Mouse (Mus musculus): ENCODE measurements around the gene Tmem115. TPM values are rescaled to one million over a fixed set of nuclear protein-coding genes. Genes with fewer than 3 reads are reported as not detected.

Tmem115 gene
- 10 to 100 TPM; 34.7 to 39.6 TPM for total RNA-seq (2021)

DNA sequence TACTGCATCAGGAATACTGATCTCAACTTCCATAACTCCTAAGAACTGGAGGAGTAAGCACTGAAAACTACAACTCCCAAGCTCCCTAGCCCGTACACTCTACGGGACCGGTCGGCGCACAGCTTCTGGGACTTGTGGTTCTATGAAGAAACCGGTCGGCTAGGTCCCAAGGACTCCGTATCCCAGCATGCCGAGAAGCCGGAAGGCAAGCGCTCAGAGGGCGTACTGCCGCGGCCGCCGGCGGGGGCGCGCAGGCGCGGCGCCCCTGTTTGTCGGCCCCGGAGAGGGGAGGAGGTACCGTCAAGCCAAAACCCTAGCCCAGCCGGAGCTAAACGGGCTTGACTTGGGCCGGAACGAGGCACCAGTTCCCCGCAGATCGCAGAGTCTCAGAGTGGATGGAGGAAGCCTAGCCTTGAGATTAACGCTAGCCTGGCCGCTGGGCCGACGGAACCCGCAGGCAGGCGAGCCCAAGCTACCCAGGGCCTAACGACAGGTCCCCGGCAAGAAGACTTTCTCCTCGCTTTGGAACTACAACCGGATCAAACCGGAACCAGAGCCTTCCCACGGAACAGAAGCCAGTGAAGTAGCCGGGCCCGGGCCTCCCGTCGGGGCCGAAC, at the start of gene Tmem115:
Tmem115 (plus strand) TSS at position 155 of the 617 bp plus-strand sequence.
- DNase-seq (ENCODE audit: low spot score in 2 of 2) = peak; percentile 93 to 94
- intact Hi-C loops (cut with DNase I) = no loop called here

- peak; percentile 30 to 32 for DNase-seq (ENCODE audit: low spot score in 2 of 2)
- intact Hi-C loops (cut with DNase I) = no loop called here
These were observed 49.4 kb upstream of the Tmem115 start for GRCm38 (mm10) chr9:107484302-107484701.

DNA sequence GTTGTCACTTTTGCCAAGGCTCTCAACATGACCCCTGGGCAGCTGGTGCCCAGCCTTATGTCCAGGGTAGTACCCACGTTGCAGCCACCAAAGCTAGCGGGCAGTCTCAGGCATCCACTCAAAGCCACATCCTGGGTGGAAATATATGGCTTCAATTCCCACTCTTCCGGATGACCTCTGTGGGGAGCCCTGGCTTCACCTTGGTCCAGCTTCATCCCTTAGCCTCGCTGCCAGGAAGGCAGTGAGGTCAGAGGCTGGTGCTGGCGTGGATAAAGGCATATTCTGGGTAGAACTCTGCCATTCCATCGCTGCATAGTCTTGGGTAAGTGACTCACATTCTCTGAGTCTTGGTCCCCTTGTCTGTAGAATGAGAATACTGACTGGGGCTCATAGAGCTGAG, 49.0 kb upstream of the Tmem115 start:
- intact Hi-C loops (cut with DNase I) = no loop called here
- DNase-seq (ENCODE audit: low spot score in 2 of 2) = no peak

GRCm38 (mm10) chr9:107486086-107486485, 47.7 kb upstream of the Tmem115 start:
- intact Hi-C loops (cut with DNase I) = no loop called here
- DNase-seq (ENCODE audit: low spot score in 2 of 2) = no peak

- DNase-seq (ENCODE audit: low spot score in 2 of 2) = no peak
- intact Hi-C loops (cut with DNase I) = no loop called here
These were observed 47.1 kb upstream of the Tmem115 start for GRCm38 (mm10) chr9:107486507-107487225.

- intact Hi-C loops (cut with DNase I) = no loop called here
- no peak for DNase-seq (ENCODE audit: low spot score in 2 of 2)
These were observed 43.6 kb upstream of the Tmem115 start for GRCm38 (mm10) chr9:107490146-107490545.

- DNase-seq (ENCODE audit: low spot score in 2 of 2) = no peak
- intact Hi-C loops (cut with DNase I) = no loop called here
These were observed 43.1 kb upstream of the Tmem115 start for GRCm38 (mm10) chr9:107490625-107491024.

DNA sequence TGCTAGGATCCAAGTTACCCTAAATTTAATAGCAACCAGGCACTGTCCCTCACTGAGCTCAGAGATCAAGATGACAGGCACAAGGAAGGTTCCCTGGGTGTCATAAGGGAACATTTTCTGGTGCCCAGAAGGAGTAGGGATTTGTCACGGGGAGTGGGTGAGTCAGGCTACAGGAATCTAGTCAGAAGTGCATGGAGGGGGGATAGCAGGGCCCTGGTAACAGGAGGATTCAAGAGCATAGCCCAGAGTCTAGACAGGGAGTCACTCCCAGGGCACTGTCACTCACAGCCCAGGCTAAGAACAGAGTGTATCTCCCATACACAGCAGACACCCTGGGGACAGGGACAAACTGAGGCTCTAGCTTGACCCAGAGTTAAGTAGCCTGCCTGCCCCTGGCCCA, 40.2 kb upstream of the Tmem115 start:
- no peak for DNase-seq (ENCODE audit: low spot score in 2 of 2)
- intact Hi-C loops (cut with DNase I) = no loop called here

- intact Hi-C loops (cut with DNase I) = no loop called here
- DNase-seq (ENCODE audit: low spot score in 2 of 2) = no peak
These were observed 39.5 kb upstream of the Tmem115 start for GRCm38 (mm10) chr9:107494238-107494637.

- intact Hi-C loops (cut with DNase I) = no loop called here
These were observed 37.4 kb upstream of the Tmem115 start for GRCm38 (mm10) chr9:107496359-107496758.

DNA sequence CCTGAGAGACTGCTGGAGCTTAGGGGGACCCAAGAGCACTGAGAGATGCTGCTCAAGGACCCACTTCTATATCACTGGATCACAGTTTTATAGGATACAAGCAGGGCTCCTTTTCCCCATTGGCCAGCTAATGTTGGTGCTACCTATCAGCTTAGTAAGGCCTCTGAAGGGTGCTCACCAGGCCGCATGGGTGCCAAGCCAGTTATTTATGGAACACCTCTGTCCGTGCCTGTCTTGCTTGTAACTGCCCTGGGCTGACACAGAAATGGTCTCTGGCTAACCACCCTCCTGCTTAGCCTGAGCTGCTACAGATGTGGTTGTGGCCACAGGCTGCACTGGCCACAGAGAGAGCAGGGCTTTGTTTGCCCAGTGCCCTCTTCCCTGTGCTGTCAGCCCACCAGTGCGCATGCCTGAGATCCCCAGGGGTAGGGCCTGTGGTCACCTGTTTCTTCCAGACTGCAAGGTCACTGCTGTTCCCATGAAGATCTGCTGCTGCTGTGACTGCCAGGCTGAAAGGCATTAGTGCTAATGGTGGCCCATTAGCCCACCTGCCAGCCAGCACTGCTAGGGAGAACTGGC, 32.9 kb upstream of the Tmem115 start:
- no peak for DNase-seq (ENCODE audit: low spot score in 2 of 2)
- intact Hi-C loops (cut with DNase I) = no loop called here

More at GRCm38 (mm10) chr9:107496359-107496758, 37.4 kb upstream of the Tmem115 start:
- DNase-seq (ENCODE audit: low spot score in 2 of 2) = no peak

- DNase-seq (ENCODE audit: low spot score in 2 of 2) = no peak
- intact Hi-C loops (cut with DNase I) = no loop called here
These were observed 31.5 kb upstream of the Tmem115 start for GRCm38 (mm10) chr9:107502131-107502846.

DNA sequence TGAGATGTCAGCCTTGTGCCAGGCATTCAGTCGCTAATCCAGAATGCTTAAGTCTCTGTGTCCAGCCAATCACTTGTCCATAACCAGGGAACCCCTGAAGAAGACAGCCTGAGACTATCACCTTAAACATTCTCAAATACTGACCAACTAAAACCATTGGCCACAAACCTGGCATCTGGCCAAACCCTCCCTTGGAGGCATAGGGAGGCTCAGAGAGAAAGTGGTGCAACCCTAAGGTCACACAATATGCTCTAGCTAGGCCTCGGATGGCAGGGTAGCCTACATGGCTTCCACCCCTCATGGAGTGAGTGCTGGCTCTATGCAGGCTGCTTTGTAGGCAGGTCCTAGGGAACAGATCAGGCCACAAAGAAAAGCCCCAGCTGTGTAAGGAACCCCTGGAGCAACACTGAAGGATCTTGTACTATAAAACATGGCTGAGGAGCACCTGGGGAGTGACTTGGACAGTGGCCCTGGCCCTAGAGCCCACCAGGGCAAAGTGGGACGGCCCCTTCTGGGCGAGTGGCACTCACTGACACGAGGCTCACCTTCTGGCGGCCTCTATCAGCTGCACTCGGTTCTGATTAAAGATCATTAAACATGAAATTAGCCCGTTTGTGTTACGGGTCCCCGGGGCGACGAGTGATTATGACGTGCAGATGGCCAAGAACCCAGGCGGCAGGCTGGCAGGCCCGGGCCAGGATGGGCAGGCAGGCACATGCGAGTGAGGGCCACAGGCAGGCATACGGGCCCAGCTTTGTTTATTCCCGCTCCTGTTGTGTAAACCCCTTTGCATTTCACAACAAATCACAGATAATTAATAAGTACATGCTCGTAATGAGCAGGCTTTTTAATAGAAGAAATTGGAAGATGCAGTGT, 28.8 kb upstream of the Tmem115 start:
- intact Hi-C loops (cut with DNase I) = no loop called here
- no peak for DNase-seq (ENCODE audit: low spot score in 2 of 2)

GRCm38 (mm10) chr9:107508266-107508665, 25.5 kb upstream of the Tmem115 start:
- intact Hi-C loops (cut with DNase I) = no loop called here
- peak; percentile 50 to 64 for DNase-seq (ENCODE audit: low spot score in 2 of 2)

GRCm38 (mm10) chr9:107510384-107511100, 23.2 kb upstream of the Tmem115 start:
- DNase-seq (ENCODE audit: low spot score in 2 of 2) = no peak
- intact Hi-C loops (cut with DNase I) = loop anchor here (5.0 kb wide), 1 partner anchor 218 kb away; no protein-coding TSS in a partner anchor

DNA sequence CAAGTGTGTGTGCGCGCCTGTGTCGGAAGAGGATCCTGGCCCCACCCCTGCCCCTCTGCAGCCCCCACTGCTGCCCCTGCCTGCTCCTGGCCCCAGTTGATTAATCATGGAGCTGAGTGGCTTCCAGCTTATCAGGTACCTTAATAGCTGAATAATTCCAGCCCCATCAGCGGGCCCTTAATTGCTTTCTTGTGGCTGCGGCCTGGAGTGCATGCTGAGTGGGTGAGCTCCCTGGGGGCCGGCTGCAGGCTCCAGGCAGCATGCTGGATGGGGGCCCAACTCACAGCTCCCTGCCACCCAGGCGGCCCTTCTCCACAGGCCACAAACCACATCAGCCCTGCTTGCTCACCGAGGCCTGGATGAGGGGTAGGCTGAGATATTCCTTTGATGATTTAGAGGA, 22.3 kb upstream of the Tmem115 start:
- no peak for DNase-seq (ENCODE audit: low spot score in 2 of 2)
- intact Hi-C loops (cut with DNase I) = loop anchor here (5.0 kb wide), 1 partner anchor 219 kb away; no protein-coding TSS in a partner anchor

- intact Hi-C loops (cut with DNase I) = loop anchor here (5.0 kb wide), 1 partner anchor 220 kb away; no protein-coding TSS in a partner anchor
- DNase-seq (ENCODE audit: low spot score in 2 of 2) = no peak
These were observed 21.4 kb upstream of the Tmem115 start for GRCm38 (mm10) chr9:107512326-107512725.

DNA sequence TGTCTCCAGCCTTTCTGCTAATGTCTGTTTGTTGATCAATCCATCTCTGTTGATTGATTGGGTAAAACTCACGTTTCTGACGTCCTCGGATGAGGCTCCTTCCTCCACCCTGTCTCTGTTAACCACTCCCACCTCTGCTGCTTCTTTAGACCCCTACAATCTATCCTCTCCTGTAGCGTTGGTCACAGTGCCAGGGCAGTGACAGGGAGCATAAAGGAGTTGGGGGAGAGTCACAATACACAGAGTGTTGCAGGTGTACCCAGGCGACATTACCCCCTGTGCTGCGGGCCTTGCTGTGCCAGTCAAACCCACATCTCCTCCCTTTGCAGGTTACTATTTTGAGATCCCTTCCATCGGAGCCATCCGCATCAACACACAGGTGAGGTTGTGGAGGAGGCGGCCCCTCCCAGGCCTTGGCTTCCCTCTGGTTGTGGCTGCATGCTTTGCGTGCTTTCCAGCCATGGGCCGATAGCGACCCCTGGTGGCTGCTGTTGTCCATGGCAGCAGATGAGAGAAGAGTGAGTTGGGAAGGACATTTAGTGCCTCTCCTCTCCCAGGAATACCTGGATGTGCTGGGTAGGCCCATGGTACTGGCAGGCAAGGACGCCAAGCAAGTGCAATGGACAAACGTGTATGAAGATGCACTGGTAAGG, 19.3 kb upstream of the Tmem115 start:
- intact Hi-C loops (cut with DNase I) = loop anchor here (1.0 to 5.0 kb wide), 3 partner anchors 148 to 222 kb away; no protein-coding TSS in a partner anchor
- DNase-seq (ENCODE audit: low spot score in 2 of 2) = peak; percentile 80 to 86
